Mouse (Mus musculus) embryonic fibroblast, embryonic 13.5 days (primary cell): ENCODE measurements around the gene Gm13276.
"Not testable (repeated sequence)": the region's sequence is repeated elsewhere in the genome, so short reads cannot be mapped to it uniquely, and the experiment has no call there.

ENCODE experiments used
- CTCF ChIP-seq: IDR thresholded peaks from 2 replicates; pipeline ENCODE4 v1.5.1; 2011; ENCODE audit warnings: mild to moderate bottlenecking, control low read depth, low read length, moderate library complexity, borderline replicate concordance; ENCODE audit not compliant: insufficient read depth
- POLR2A ChIP-seq: IDR thresholded peaks from 2 replicates; pipeline ENCODE4 v1.6.1; 2011; ENCODE audit warnings: low read depth, mild to moderate bottlenecking, control low read depth, low read length, moderate library complexity

DNA sequence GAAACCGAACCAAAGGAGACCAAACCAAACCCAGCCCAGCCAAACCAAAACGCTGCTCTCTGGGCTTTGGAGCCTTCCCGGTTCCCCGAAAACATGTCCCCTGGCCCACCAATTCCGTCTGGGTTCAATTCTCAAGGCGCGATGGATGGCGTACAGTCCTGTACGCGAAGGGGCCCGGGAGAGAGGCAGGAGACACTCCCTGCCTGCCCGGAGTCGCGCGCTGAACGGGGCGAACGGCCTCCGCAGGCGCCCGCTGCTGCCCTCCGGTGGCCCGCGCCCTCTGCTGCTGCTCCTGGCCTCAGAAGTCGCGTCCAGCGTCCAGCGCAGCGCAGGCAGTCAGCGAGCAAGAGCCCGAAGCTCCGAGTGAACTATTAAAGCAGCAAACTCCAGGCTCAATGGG lies 12.0 kb upstream of the Gm13276 start, which contains the start of gene Gm13290:
- not testable (repeated sequence) for TF ChIP-seq CTCF, POLR2A
